Mouse (Mus musculus): ENCODE measurements around the gene Npff. TPM values are rescaled to one million over a fixed set of nuclear protein-coding genes. Genes with fewer than 3 reads are reported as not detected.

The Npff gene
- polyA plus RNA-seq, 1 experiment from 2014 or later = 2.9 TPM

DNA sequence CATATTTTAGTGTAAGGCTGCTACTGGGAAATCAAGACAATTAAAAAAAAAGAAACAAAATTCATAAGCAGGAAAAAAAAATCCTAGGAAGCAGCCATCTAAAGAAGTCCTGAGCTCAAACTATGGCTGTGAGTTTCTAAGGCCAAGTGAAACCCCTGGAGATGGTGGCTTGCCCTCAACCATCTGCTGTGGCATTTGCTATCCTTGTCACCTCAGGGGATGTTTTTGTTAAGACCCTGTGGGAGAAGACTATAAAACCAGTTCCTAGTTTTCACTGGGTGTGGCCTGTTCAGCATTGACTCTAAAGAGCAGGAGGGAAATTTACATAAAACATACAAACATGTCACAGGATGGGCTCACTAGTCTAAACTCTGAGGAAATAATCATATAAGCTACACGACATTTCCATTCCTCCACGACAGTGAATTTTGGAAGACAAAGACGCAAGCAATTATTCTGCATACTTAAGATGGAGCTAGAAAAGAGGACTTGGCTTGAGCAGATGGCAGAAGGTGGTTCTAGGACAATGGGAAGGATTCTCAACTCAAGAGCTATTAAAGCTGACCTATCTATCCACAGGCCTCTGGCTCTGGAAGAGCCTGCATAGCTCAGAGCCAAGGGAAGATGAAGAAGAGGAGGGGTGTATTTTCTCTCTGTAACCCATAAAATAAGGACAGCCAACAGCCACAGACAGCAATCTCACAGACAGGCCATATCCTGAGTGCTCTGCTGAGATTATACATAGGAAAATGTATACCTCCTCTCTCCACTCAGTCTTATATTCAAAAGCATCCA is 7.6 kb upstream of the Npff start:
- peaks cover 76% of the 10 kb centered on the region for H3K36me3 ChIP-seq (ENCODE audit: insufficient read depth)
- no peaks in the 10 kb centered on the region for H3K9me3 ChIP-seq (ENCODE audit: low read depth, low read length)
- DNase-seq = no peak
- no peak overlapping the region for H3K9ac ChIP-seq
- no peak for ATAC-seq (ENCODE audit: insufficient read depth)
- no peaks in the 10 kb centered on the region for H3K4me1 ChIP-seq (ENCODE audit: insufficient read depth)
- H3K27ac ChIP-seq (ENCODE audit: low read depth) = no peak overlapping the region
- no peaks in the 10 kb centered on the region for H3K27me3 ChIP-seq (ENCODE audit: insufficient read depth, low read length)
- no peak for TF ChIP-seq CTCF (IDR thresholded peaks at IDR 0.05; ENCODE audit: low read depth)
- no peak overlapping the region for H3K4me3 ChIP-seq (ENCODE audit: low read depth, low read length)
- H3K4me2 ChIP-seq = no peak overlapping the region
- 88% methylated on average over 3 of the region's 3 CpGs for WGBS

- peaks cover 71% of the 10 kb centered on the region for H3K36me3 ChIP-seq (ENCODE audit: insufficient read depth)
- H3K4me1 ChIP-seq (ENCODE audit: insufficient read depth) = no peaks in the 10 kb centered on the region
- no peak overlapping the region for H3K4me2 ChIP-seq
- no peaks in the 10 kb centered on the region for H3K27me3 ChIP-seq (ENCODE audit: insufficient read depth, low read length)
- DNase-seq (no peak), ATAC-seq (ENCODE audit: insufficient read depth) (no peak)
- no peak overlapping the region for H3K4me3 ChIP-seq (ENCODE audit: low read depth, low read length)
- TF ChIP-seq CTCF (IDR thresholded peaks at IDR 0.05; ENCODE audit: low read depth) = no peak
- H3K9ac ChIP-seq = no peak overlapping the region
- WGBS = 86% methylated on average over 4 of the region's 4 CpGs
- no peaks in the 10 kb centered on the region for H3K9me3 ChIP-seq (ENCODE audit: low read depth, low read length)
- H3K27ac ChIP-seq (ENCODE audit: low read depth) = no peak overlapping the region
Measured at GRCm38 (mm10) chr15:102531586-102531985, 6.8 kb upstream of the Npff start.

GRCm38 (mm10) chr15:102530566-102530965 is 5.8 kb upstream of the Npff start:
- no peak overlapping the region for H3K9ac ChIP-seq
- TF ChIP-seq CTCF (IDR thresholded peaks at IDR 0.05; ENCODE audit: low read depth) = no peak
- WGBS = 77% methylated on average over 4 of the region's 4 CpGs
- DNase-seq (no peak), ATAC-seq (ENCODE audit: insufficient read depth) (no peak)
- H3K9me3 ChIP-seq (ENCODE audit: low read depth, low read length) = no peaks in the 10 kb centered on the region
- no peak overlapping the region for H3K4me2 ChIP-seq
- H3K27ac ChIP-seq (ENCODE audit: low read depth) = no peak overlapping the region
- no peak overlapping the region for H3K4me3 ChIP-seq (ENCODE audit: low read depth, low read length)
- H3K27me3 ChIP-seq (ENCODE audit: insufficient read depth, low read length) = no peaks in the 10 kb centered on the region
- H3K36me3 ChIP-seq (ENCODE audit: insufficient read depth) = peaks cover 68% of the 10 kb centered on the region
- no peaks in the 10 kb centered on the region for H3K4me1 ChIP-seq (ENCODE audit: insufficient read depth)

DNA sequence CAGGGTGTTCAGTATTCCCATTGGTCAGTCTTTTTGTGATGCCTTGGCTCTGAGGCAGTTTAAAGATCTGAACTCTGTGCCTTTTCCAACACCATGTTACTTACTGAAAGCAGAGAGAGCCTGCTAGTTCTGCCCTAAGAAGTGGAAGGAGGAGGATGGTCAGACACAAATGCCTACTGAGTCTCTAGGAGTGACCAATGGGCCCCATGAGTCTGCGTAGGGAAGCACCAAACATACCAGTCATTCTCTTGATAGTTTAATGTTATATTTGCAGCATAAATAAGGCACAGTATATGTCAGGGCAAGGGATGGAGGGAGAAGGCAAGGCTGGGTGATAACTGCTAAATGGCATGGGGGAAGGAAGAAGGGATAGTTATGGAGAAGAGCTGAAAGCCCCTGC is 3.7 kb upstream of the Npff start:
- no peaks in the 10 kb centered on the region for H3K9me3 ChIP-seq (ENCODE audit: low read depth, low read length)
- H3K36me3 ChIP-seq (ENCODE audit: insufficient read depth) = peaks cover 70% of the 10 kb centered on the region
- H3K4me2 ChIP-seq = no peak overlapping the region
- no peak overlapping the region for H3K27ac ChIP-seq (ENCODE audit: low read depth)
- no peak overlapping the region for H3K9ac ChIP-seq
- WGBS = 98% methylated on average over 1 of the region's 1 CpGs
- no peak for ATAC-seq (ENCODE audit: insufficient read depth)
- no peak for DNase-seq
- no peaks in the 10 kb centered on the region for H3K27me3 ChIP-seq (ENCODE audit: insufficient read depth, low read length)
- no peak overlapping the region for H3K4me3 ChIP-seq (ENCODE audit: low read depth, low read length)
- H3K4me1 ChIP-seq (ENCODE audit: insufficient read depth) = no peaks in the 10 kb centered on the region
- no peak for TF ChIP-seq CTCF (IDR thresholded peaks at IDR 0.05; ENCODE audit: low read depth)

DNA sequence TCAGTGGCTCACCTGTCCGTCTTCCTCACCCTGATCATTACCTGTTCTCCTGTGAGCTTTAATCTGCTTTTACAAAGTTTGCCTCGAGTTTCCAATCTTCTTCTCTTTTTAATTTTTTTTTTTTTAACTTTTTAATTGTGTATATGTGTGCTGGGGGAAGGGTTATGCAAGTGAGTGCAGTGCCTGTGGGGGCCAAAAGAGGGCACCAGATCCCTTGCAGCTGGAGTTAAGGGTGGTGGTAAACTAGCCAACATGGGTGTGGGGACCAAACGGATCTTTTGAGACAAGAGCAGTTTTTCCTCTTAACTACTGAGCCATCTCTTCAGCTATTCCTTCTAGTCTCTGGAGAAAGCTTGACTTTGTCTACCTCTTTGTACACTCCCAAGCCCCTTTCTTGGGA is 3.2 kb upstream of the Npff start:
- ATAC-seq (ENCODE audit: insufficient read depth) = no peak
- TF ChIP-seq CTCF (IDR thresholded peaks at IDR 0.05; ENCODE audit: low read depth) = peak; percentile 48
- Histone ChIP-seq H3K27me3 (ENCODE audit: insufficient read depth, low read length) (no peaks in the 10 kb centered on the region), H3K4me1 (ENCODE audit: insufficient read depth) (no peaks in the 10 kb centered on the region), H3K9me3 (ENCODE audit: low read depth, low read length) (no peaks in the 10 kb centered on the region), H3K36me3 (ENCODE audit: insufficient read depth) (peaks cover 67% of the 10 kb centered on the region), H3K27ac (ENCODE audit: low read depth) (no peak overlapping the region), H3K4me2 (no peak overlapping the region), H3K9ac (no peak overlapping the region), H3K4me3 (ENCODE audit: low read depth, low read length) (no peak overlapping the region)
- no peak for DNase-seq
- 72% methylated on average over 3 of the region's 3 CpGs for WGBS

DNA sequence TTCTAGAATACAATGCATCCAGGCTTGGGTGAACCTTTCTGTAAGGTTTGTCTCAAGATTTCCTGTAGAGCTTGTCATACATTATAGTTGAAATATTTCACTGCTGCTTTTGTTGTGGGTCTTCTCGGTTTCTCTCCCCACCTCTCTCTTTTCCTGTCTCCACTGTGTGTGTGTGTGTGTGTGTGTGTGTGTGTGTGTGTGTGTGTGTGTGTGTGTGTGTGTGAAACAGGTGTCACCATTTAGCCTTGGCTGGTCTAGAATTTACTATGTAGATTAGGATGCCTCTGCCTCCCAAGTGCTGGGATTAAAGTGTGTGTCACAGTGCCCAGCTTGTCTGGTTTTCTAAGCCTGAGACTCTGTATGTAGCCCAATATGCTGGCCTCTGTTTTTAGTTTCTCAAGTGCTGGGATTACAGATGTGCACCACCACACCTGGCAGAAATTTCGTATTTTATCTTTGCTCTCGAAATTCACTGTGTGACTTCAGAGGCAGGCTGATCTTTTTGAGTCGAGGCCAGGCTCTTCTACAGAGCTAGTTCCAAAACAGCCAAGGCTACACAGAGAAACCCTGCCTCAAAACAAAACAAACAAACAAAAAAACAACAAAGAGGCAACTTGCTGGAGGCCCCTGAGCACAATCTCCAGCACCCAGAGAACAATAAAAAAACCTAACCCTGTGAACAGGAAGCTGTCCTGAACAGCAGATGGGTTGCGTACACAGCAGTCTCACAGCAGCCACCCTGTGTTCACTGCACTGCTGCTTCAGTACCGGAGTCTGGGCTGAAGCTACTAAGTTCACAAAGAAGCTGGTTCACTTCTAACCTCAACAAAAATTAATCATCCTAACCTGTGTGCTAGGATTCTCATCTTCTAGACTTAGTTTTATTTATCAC is 1.6 kb upstream of the Npff start:
- Histone ChIP-seq H3K4me2 (no peak overlapping the region), H3K27me3 (ENCODE audit: insufficient read depth, low read length) (no peaks in the 10 kb centered on the region), H3K4me1 (ENCODE audit: insufficient read depth) (no peaks in the 10 kb centered on the region), H3K27ac (ENCODE audit: low read depth) (no peak overlapping the region), H3K9ac (no peak overlapping the region), H3K9me3 (ENCODE audit: low read depth, low read length) (no peaks in the 10 kb centered on the region), H3K4me3 (ENCODE audit: low read depth, low read length) (no peak overlapping the region), H3K36me3 (ENCODE audit: insufficient read depth) (peaks cover 74% of the 10 kb centered on the region)
- ATAC-seq (ENCODE audit: insufficient read depth) = no peak
- 74% methylated on average over 6 of the region's 6 CpGs for WGBS
- no peak for TF ChIP-seq CTCF (IDR thresholded peaks at IDR 0.05; ENCODE audit: low read depth)
- DNase-seq = no peak

- TF ChIP-seq CTCF (IDR thresholded peaks at IDR 0.05; ENCODE audit: low read depth) = no peak
- H3K36me3 ChIP-seq (ENCODE audit: insufficient read depth) = peaks cover 52% of the 10 kb centered on the region
- H3K27ac ChIP-seq (ENCODE audit: low read depth) = no peak overlapping the region
- no peaks in the 10 kb centered on the region for H3K9me3 ChIP-seq (ENCODE audit: low read depth, low read length)
- DNase-seq = no peak
- H3K27me3 ChIP-seq (ENCODE audit: insufficient read depth, low read length) = no peaks in the 10 kb centered on the region
- H3K4me1 ChIP-seq (ENCODE audit: insufficient read depth) = 0 out of 2 replicates have a peak, but pooled peaks cover 4% of the 10 kb centered on the region
- no peak overlapping the region for H3K4me2 ChIP-seq
- WGBS = 75% methylated on average over 4 of the region's 4 CpGs
- no peak overlapping the region for H3K9ac ChIP-seq
- H3K4me3 ChIP-seq (ENCODE audit: low read depth, low read length) = no peak overlapping the region
- no peak for ATAC-seq (ENCODE audit: insufficient read depth)
Measured at GRCm38 (mm10) chr15:102521480-102521879, 3.3 kb downstream of the Npff start.

Data from lung, embryonic 14.5 days (tissue).